Comparison of ENCODE assay signal across 7 mouse cellular contexts in genomic region chr12:3236163-3236641, GRCm38 (mm10).
DNase-seq lines count a peak whose midpoint lies in the region; ATAC-seq and TF ChIP-seq lines count a peak whose summit lies in the region.

No protein-coding gene starts in this region.

- H3K27ac ChIP-seq in lung, embryonic 14.5 days (ENCODE audit: low read depth): peak overlapping the region; percentile 82; the same call in 1 of the 2 replicates
- peak overlapping the region; percentile 89 for H3K27ac ChIP-seq in forebrain, postnatal 0 days (ENCODE audit: low read depth, low read length)
- H3K27ac ChIP-seq in liver, embryonic 14.5 days: no peak overlapping the region
- H3K27ac ChIP-seq in testis, adult 2 months (ENCODE audit: control insufficient read depth, insufficient read depth, low read depth, low read length): no peak overlapping the region; the same call in 1 of the 2 replicates

- peak overlapping the region; percentile 55; the same call in 1 of the 2 replicates for H3K9ac ChIP-seq in lung, embryonic 14.5 days
- peak overlapping the region; percentile 54 for H3K9ac ChIP-seq in forebrain, postnatal 0 days
- H3K9ac ChIP-seq in liver, embryonic 14.5 days (replicated peaks): no peak overlapping the region

- H3K4me2 ChIP-seq in lung, embryonic 14.5 days: peak overlapping the region; percentile 60
- H3K4me2 ChIP-seq in forebrain, postnatal 0 days (ENCODE audit: low read depth): peak overlapping the region; percentile 42
- peak overlapping the region; percentile 79 for H3K4me2 ChIP-seq in liver, embryonic 14.5 days (ENCODE audit: low read depth)

- no peak for TF ChIP-seq EP300 in liver, embryonic 14.5 days (IDR thresholded peaks at IDR 0.05; ENCODE audit: low read depth)

- H3K27me3 ChIP-seq in lung, embryonic 14.5 days (ENCODE audit: insufficient read depth, low read length): no peaks in the 10 kb centered on the region
- H3K27me3 ChIP-seq in forebrain, postnatal 0 days (ENCODE audit: insufficient read depth, low read length): no peaks in the 10 kb centered on the region
- no peaks in the 10 kb centered on the region for H3K27me3 ChIP-seq in liver, embryonic 14.5 days (ENCODE audit: control insufficient read depth, insufficient read depth, low read length)
- no peaks in the 10 kb centered on the region for H3K27me3 ChIP-seq in testis, adult 2 months (ENCODE audit: control insufficient read depth, insufficient read depth, low read length)

- no peak for ATAC-seq in lung, embryonic 14.5 days (ENCODE audit: insufficient read depth)
- ATAC-seq in forebrain, postnatal 0 days: no peak
- ATAC-seq in liver, embryonic 14.5 days (ENCODE audit: insufficient read depth): no peak

- no peak for DNase-seq in lung, embryonic 14.5 days
- DNase-seq in lung, postnatal 14 days: no peak
- peak; percentile 47 for DNase-seq in cerebellum, adult 8-10 months
- DNase-seq in forebrain, postnatal 0 days: no peak
- DNase-seq in liver, embryonic 14.5 days (ENCODE audit: low read depth in 3 of 3, low spot score in 3 of 3): peak in 1 of 3 experiments; percentile 10
- DNase-seq in layer of hippocampus, adult 8-10 months (ENCODE audit: low spot score in 2 of 2): no peak

- H3K4me3 ChIP-seq in lung, embryonic 14.5 days (ENCODE audit: low read depth, low read length): peak overlapping the region; percentile 53
- H3K4me3 ChIP-seq in forebrain, postnatal 0 days (ENCODE audit: low read depth, low read length): peak overlapping the region; percentile 50
- peak overlapping the region; percentile 69 to 70; a peak in 3 of 4 replicates for H3K4me3 ChIP-seq in liver, embryonic 14.5 days (ENCODE audit: insufficient read depth in 1 of 2, low read depth in 2 of 2, low read length in 2 of 2)
- H3K4me3 ChIP-seq in testis, adult 2 months (ENCODE audit: control insufficient read depth, low read depth, low read length): peak overlapping the region; percentile 100

- 70% methylated on average over 14 of the region's 14 CpGs for WGBS in lung, embryonic 14.5 days
- WGBS in forebrain, postnatal 0 days: 43% methylated on average over 14 of the region's 14 CpGs
- 60% methylated on average over 14 of the region's 14 CpGs for WGBS in liver, embryonic 14.5 days (ENCODE audit: insufficient replicate concordance)

- 0 out of 2 replicates have a peak, but pooled peaks cover 3% of the 10 kb centered on the region for H3K9me3 ChIP-seq in lung, embryonic 14.5 days (ENCODE audit: low read depth, low read length)
- no peaks in the 10 kb centered on the region for H3K9me3 ChIP-seq in forebrain, postnatal 0 days (ENCODE audit: low read length)
- H3K9me3 ChIP-seq in liver, embryonic 14.5 days (ENCODE audit: control insufficient read depth, low read length): peaks cover 3% of the 10 kb centered on the region

- no peaks in the 10 kb centered on the region for H3K4me1 ChIP-seq in lung, embryonic 14.5 days (ENCODE audit: insufficient read depth)
- H3K4me1 ChIP-seq in forebrain, postnatal 0 days (ENCODE audit: insufficient read depth): no peaks in the 10 kb centered on the region
- H3K4me1 ChIP-seq in liver, embryonic 14.5 days (replicated peaks; ENCODE audit: control insufficient read depth in 2 of 2, insufficient read depth in 2 of 2, low read length in 1 of 2): peaks cover 0 to 4% of the 10 kb centered on the region in 2 experiments; a peak in 3 of 4 replicates
- H3K4me1 ChIP-seq in testis, adult 2 months (ENCODE audit: control insufficient read depth, insufficient read depth, low read length): peaks cover 5% of the 10 kb centered on the region; the same call in 1 of the 2 replicates

- no peak for TF ChIP-seq POLR2A in testis, adult 2 months (IDR thresholded peaks at IDR 0.05; ENCODE audit: control insufficient read depth, low read depth, low read length)

- peaks cover 36% of the 10 kb centered on the region for H3K36me3 ChIP-seq in lung, embryonic 14.5 days (ENCODE audit: insufficient read depth)
- H3K36me3 ChIP-seq in forebrain, postnatal 0 days (ENCODE audit: insufficient read depth): peaks cover 22% of the 10 kb centered on the region
- peaks cover 21% of the 10 kb centered on the region for H3K36me3 ChIP-seq in liver, embryonic 14.5 days (replicated peaks; ENCODE audit: control insufficient read depth, insufficient read depth, low read depth)
- no peaks in the 10 kb centered on the region for H3K36me3 ChIP-seq in testis, adult 2 months (ENCODE audit: control insufficient read depth, insufficient read depth, low read length)

- TF ChIP-seq CTCF in lung, embryonic 14.5 days (IDR thresholded peaks at IDR 0.05; ENCODE audit: low read depth): no peak
- no peak for TF ChIP-seq CTCF in forebrain, postnatal 0 days (IDR thresholded peaks at IDR 0.05; ENCODE audit: low read depth)
- no peak for TF ChIP-seq CTCF in liver, embryonic 14.5 days (IDR thresholded peaks at IDR 0.05; ENCODE audit: low read depth)
- TF ChIP-seq CTCF in testis, adult 2 months (IDR thresholded peaks at IDR 0.05; ENCODE audit: control insufficient read depth, insufficient read depth, insufficient replicate concordance, low read depth, low read length): no peak

Comparison
In these comparisons a context has a peak if more than half of its experiments do, and no peak if none do; other contexts are left out.
1. H3K27ac ChIP-seq: peak in lung, embryonic 14.5 days (single experiment) and forebrain, postnatal 0 days (single experiment); none in liver, embryonic 14.5 days (single experiment) and testis, adult 2 months (single experiment).
2. H3K4me3 ChIP-seq: peak in every context shown above with its lines; median percentile 100 in testis, adult 2 months; 70 in liver, embryonic 14.5 days; 53 in lung, embryonic 14.5 days; 50 in forebrain, postnatal 0 days.
3. Peak in every context shown above with its lines, with median percentiles within 50 percentile points of each other: H3K4me2 ChIP-seq.